Mouse (Mus musculus) macrophage (primary cell): ENCODE data around the gene Ubxn4. TPM values are rescaled to one million over a fixed set of nuclear protein-coding genes. Genes with fewer than 3 reads are reported as not detected.
"Not testable (repeated sequence)": the region's sequence is repeated elsewhere in the genome, so short reads cannot be mapped to it uniquely, and the experiment has no call there.

ENCODE experiments used
- H3K27ac ChIP-seq: fragments of 350-480 bp; formaldehyde crosslinking; 2 replicates; pipeline ENCODE4 v1.9.0; 2021
- H3K36me3 ChIP-seq: fragments of 350-480 bp; formaldehyde crosslinking; 2 replicates; pipeline ENCODE4 v1.9.0; 2021; ENCODE audit errors: inconsistent target
- H3K4me3 ChIP-seq: fragments of 350-480 bp; formaldehyde crosslinking; 2 replicates; pipeline ENCODE4 v1.9.0; 2021; ENCODE audit errors: inconsistent target
- H3K79me2 ChIP-seq: fragments of 350-480 bp; formaldehyde crosslinking; 2 replicates; pipeline ENCODE4 v1.9.0; 2021; ENCODE audit errors: inconsistent target
- WGBS: methylation state at CpG from one replicate; pipeline ENCODE4 v1.1.7; 2026; ENCODE audit warnings: inconsistent platforms; ENCODE audit not compliant: missing documents; 5-methylcytosine and 5-hydroxymethylcytosine counted together
- polyA plus RNA-seq: library from polyadenylated mRNA; stranded (reverse); fragments of 250-400 nt; gene quantifications from 3 replicates; pipeline ENCODE4 v1.2.4, GENCODE M21; 2018; ENCODE audit warnings: inconsistent platforms

Gene Ubxn4
- polyA plus RNA-seq, 1 experiment from 2014 or later = 81.1 TPM

- 81% methylated on average over 8 of the region's 8 CpGs for WGBS
- Histone ChIP-seq H3K27ac (no peak overlapping the region), H3K79me2 (no peaks in the 10 kb centered on the region), H3K36me3 (peaks cover 10% of the 10 kb centered on the region), H3K4me3 (no peak overlapping the region)
These were observed 40.5 kb downstream of the Ubxn4 start for GRCm38 (mm10) chr1:128284157-128284690.

DNA sequence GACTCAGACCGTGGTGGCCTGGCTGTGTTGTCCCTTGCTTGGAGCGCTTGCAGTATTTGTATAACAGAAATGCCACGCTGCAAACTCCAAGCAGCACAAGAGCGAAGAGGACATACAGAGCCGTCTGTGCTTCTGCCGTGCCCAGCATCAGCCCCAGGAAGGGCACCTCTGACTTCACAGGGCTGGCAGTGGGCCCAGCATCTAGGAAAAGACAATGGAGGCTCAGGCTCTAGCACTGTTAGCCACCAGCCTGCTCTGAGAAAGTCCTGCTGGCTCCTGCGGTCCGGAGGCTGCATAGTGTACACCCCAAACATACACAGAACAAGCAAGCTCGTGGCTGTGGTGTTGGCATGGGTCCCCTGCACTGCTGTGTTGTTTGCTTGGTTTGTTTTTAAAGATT is 41.4 kb downstream of the Ubxn4 start:
- WGBS = 95% methylated on average over 9 of the region's 9 CpGs
- 0 out of 2 replicates have a peak, but pooled peaks cover under 1% of the 10 kb centered on the region for H3K36me3 ChIP-seq
- H3K4me3 ChIP-seq = no peak overlapping the region
- H3K27ac ChIP-seq = no peak overlapping the region
- no peaks in the 10 kb centered on the region for H3K79me2 ChIP-seq

- H3K79me2 ChIP-seq = no peaks in the 10 kb centered on the region
- no peaks in the 10 kb centered on the region for H3K36me3 ChIP-seq
- no peak overlapping the region for H3K27ac ChIP-seq
- WGBS = 94% methylated on average over 5 of the region's 5 CpGs
- H3K4me3 ChIP-seq = no peak overlapping the region
These were observed 46.5 kb downstream of the Ubxn4 start for GRCm38 (mm10) chr1:128290295-128290694.

GRCm38 (mm10) chr1:128293524-128293923 is 49.8 kb downstream of the Ubxn4 start:
- Histone ChIP-seq H3K27ac (no peak overlapping the region), H3K36me3 (no peaks in the 10 kb centered on the region), H3K79me2 (no peaks in the 10 kb centered on the region), H3K4me3 (no peak overlapping the region)
- WGBS = 95% methylated on average over 12 of the region's 12 CpGs

- 94% methylated on average over 7 of the region's 8 CpGs for WGBS
- no peak overlapping the region for H3K27ac ChIP-seq
- H3K36me3 ChIP-seq = no peaks in the 10 kb centered on the region
- H3K4me3 ChIP-seq = no peak overlapping the region
- H3K79me2 ChIP-seq = no peaks in the 10 kb centered on the region
These were observed 51.5 kb downstream of the Ubxn4 start for GRCm38 (mm10) chr1:128295296-128295695.

DNA sequence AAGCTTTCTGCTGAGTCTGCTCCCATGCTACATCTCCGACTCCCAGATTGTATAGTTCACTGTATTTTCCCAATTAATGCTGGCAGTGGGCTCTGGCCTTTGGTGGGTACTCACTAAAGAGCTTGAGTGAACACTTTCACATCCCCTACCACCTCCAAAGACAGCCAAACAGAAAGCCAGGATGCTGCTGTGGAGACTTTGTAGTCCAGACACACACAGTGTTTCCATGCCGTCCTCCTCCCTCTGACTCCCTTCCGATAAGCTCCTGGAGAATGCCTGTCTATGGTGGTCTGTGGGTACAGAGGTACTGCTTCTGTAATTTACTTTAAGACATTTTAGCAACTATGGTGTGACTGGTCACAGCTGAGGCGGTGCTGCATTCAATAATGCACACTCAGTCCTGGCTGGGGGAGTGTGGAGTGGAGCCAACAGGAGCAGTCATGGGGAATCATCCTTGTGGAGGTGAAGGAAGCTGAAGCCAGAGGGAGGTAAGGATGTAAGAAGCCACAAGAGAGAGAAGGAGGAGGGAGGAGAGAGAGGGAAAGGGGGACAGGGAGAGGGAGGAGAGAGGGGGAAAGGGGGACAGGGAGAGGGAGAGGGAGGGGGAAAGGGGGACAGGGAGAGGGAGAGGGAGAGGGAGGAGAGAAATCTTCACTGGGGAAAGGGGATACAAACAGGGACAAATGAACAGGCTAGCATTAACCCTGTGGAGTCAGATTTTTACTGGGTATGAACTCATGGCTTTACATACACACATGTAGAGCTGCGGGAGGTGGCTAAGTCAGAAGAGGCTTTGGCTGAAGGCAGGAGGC is 52.2 kb downstream of the Ubxn4 start:
- Histone ChIP-seq H3K4me3 (no peak overlapping the region), H3K27ac (no peak overlapping the region), H3K79me2 (no peaks in the 10 kb centered on the region), H3K36me3 (no peaks in the 10 kb centered on the region)
- WGBS = 91% methylated on average over 5 of the region's 5 CpGs

- H3K4me3 ChIP-seq = no peak overlapping the region
- no peaks in the 10 kb centered on the region for H3K79me2 ChIP-seq
- H3K36me3 ChIP-seq = no peaks in the 10 kb centered on the region
- H3K27ac ChIP-seq = no peak overlapping the region
- WGBS = 96% methylated on average over 16 of the region's 16 CpGs
These were observed 60.1 kb downstream of the Ubxn4 start for GRCm38 (mm10) chr1:128303900-128304299.

DNA sequence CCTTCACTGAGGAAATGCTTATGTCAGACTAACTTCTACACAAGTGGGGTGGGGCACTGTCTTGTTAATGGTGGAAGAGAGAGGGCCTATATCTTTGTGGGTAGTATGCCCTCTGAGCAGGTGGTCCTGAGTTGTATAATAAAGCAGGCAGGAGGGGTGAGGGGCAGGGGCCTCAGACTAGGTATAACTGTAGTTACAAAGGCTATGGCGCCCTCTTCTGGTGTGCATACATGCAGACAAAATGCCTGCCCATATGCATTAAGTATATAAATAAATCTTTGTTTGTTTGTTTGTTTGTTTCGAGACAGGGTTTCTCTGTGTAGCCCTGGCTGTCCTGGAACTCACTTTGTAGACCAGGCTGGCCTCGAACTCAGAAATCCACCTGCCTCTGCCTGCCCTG is 65.3 kb downstream of the Ubxn4 start:
- no peaks in the 10 kb centered on the region for H3K36me3 ChIP-seq
- no peak overlapping the region for H3K4me3 ChIP-seq
- no peak overlapping the region for H3K27ac ChIP-seq
- 96% methylated on average over 3 of the region's 3 CpGs for WGBS
- no peaks in the 10 kb centered on the region for H3K79me2 ChIP-seq

- Histone ChIP-seq H3K79me2 (no peaks in the 10 kb centered on the region), H3K4me3 (no peak overlapping the region), H3K36me3 (no peaks in the 10 kb centered on the region), H3K27ac (no peak overlapping the region)
- WGBS = 10% methylated on average over 3 of the region's 4 CpGs
These were observed 70.9 kb downstream of the Ubxn4 start for GRCm38 (mm10) chr1:128314665-128315064.

- H3K27ac ChIP-seq, H3K4me3 ChIP-seq, H3K79me2 ChIP-seq, H3K36me3 ChIP-seq: not testable (repeated sequence)
- 88% methylated on average over 4 of the region's 6 CpGs for WGBS
These were observed 75.5 kb downstream of the Ubxn4 start for GRCm38 (mm10) chr1:128319266-128319665.

DNA sequence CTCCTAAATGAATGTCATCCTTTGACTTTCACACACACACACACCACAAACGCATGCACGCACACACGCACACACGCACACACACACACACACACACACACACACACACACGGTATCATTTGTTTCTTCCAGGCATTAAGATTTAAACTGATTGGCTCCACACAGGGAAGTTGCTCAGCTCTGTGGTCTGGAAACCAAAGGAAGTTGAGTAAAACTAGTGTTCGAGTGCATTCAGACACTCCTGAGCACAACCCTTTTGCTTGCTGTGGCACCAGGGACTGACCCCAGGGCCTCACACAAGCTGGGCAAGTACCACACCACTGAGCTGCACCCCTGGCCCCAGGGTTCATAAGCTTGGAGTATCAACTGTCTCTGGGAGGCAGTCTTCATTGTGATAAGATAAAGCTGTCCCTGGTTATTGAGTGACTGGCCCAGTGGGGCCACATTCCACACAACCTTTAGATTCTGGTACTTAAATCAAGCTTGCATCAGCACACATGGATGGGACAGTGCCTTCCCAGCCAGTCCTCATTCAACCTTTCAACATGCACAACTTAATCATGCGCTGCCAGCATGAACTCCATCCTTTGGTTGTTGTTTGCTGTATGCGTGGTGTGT is 79.4 kb downstream of the Ubxn4 start:
- H3K79me2 ChIP-seq = no peaks in the 10 kb centered on the region
- H3K4me3 ChIP-seq = no peak overlapping the region
- no peaks in the 10 kb centered on the region for H3K36me3 ChIP-seq
- no peak overlapping the region for H3K27ac ChIP-seq
- WGBS = 45% methylated on average over 8 of the region's 8 CpGs

- Histone ChIP-seq H3K4me3 (no peak overlapping the region), H3K27ac (no peak overlapping the region), H3K79me2 (no peaks in the 10 kb centered on the region), H3K36me3 (no peaks in the 10 kb centered on the region)
- 97% methylated on average over 2 of the region's 2 CpGs for WGBS
These were observed 81.0 kb downstream of the Ubxn4 start for GRCm38 (mm10) chr1:128324776-128325175.

DNA sequence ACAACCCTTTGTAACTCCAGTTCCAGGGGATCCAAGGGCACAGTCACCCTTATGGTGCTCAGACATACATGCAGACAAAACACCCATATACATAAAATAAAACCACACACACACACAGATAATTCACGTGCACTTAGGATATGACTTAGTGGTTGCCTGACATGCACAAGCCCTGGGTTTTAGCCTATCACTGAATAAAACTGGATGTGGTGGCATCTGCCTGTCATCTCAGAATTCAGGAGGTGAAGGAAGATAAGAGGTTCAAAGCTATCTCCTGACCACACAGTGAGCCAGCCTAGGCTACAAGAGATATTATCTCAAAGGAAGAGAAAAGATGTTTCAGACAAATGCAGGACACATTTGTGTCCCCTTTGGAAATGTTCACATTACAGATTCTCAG is 83.4 kb downstream of the Ubxn4 start:
- H3K4me3 ChIP-seq = no peak overlapping the region
- H3K27ac ChIP-seq = no peak overlapping the region
- 80% methylated on average over 1 of the region's 1 CpGs for WGBS
- peaks cover 1% of the 10 kb centered on the region; the same call in 1 of the 2 replicates for H3K36me3 ChIP-seq
- no peaks in the 10 kb centered on the region for H3K79me2 ChIP-seq

GRCm38 (mm10) chr1:128328218-128328617 is 84.5 kb downstream of the Ubxn4 start, which contains the start of gene Lct:
TSS of gene Lct (minus strand) at chr1:128328318.
- 97% methylated on average over 3 of the region's 3 CpGs for WGBS
- H3K79me2 ChIP-seq = no peaks in the 10 kb centered on the region
- H3K4me3 ChIP-seq = no peak within 1 kb of the TSS
- H3K27ac ChIP-seq = no peak within 1 kb of the TSS
- peaks cover 12% of the 10 kb centered on the region for H3K36me3 ChIP-seq
